Mouse (Mus musculus): ENCODE measurements around the gene Fam81b.

DNA sequence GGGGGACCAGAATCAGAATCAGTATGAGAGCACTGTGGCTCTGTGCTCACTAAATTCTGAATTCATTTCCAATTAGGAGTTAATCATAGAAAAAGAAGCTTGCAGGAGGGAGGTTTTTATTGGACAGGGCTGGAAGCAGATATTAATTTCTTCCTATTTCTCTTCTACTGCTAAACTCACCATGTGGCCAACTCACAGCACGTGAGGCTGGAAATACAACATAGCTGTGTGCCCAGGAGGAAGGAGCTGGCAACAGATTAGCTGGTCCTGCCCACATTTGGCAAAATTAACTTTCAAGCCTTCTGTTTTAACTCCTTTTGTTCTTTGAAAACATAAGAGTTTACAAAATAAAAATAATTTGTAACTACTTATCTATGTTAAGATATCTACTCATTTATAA lies 3.9 kb upstream of the Fam81b start:
- no peak for TF ChIP-seq POLR2A (IDR thresholded peaks at IDR 0.05; ENCODE audit: insufficient read depth, low read length)
- TF ChIP-seq CTCF (IDR thresholded peaks at IDR 0.05; ENCODE audit: low read depth, low read length): no peak
- TF ChIP-seq EP300 (IDR thresholded peaks at IDR 0.05; ENCODE audit: insufficient read depth, low read depth, low read length): no peak

Measured in ES-Bruce4 (cell line).